Mouse (Mus musculus) left cerebral cortex, postnatal 25 days (tissue): Measurements from ENCODE around the gene Kcnj12. TPM values are rescaled to one million over a fixed set of nuclear protein-coding genes. Genes with fewer than 3 reads are reported as not detected.

ENCODE experiments used
- DNase-seq, 2 experiments: peaks; one replicate each; pipeline ENCODE4 v3.0.0; 2022; ENCODE audit warnings: low spot score in 2 of 2, mixed read lengths in 1 of 2
- intact Hi-C: fragments of 180-260 bp; cut with DNase I; formaldehyde crosslinking; loops from one replicate; pipeline ENCODE4 v1.15.1; 2025
- total RNA-seq, 2 experiments: library from RNA; stranded (reverse); gene quantifications; 2 replicates each; pipeline ENCODE4 v1.2.3; 2021

The Kcnj12 gene
- total RNA-seq, 2 experiments from 2014 or later, result 17.4 to 19.6 TPM

GRCm38 (mm10) chr11:61043055-61043992, 21.0 kb downstream of the Kcnj12 start:
- intact Hi-C loops, result loop anchor here (1.0 to 5.0 kb wide), 4 partner anchors 49 to 579 kb away; no protein-coding TSS in a partner anchor
- DNase-seq, result no peak

GRCm38 (mm10) chr11:61044741-61045140, 22.4 kb downstream of the Kcnj12 start:
- DNase-seq, result no peak
- intact Hi-C loops, result loop anchor here (5.0 kb wide), 2 partner anchors 48 to 578 kb away; no protein-coding TSS in a partner anchor

- DNase-seq, result no peak
- intact Hi-C loops, result no loop called here
Observed at GRCm38 (mm10) chr11:61047441-61047840, 25.1 kb downstream of the Kcnj12 start.

GRCm38 (mm10) chr11:61051151-61051550, 28.8 kb downstream of the Kcnj12 start:
- intact Hi-C loops, result no loop called here

GRCm38 (mm10) chr11:61056871-61057270, 34.5 kb downstream of the Kcnj12 start:
- intact Hi-C loops, result no loop called here
- no peak for DNase-seq

More at GRCm38 (mm10) chr11:61051151-61051550, 28.8 kb downstream of the Kcnj12 start:
- DNase-seq, result no peak

- intact Hi-C loops, result no loop called here
- no peak for DNase-seq
Observed at GRCm38 (mm10) chr11:61059691-61060457, 37.5 kb downstream of the Kcnj12 start.

- no peak for DNase-seq
- intact Hi-C loops, result no loop called here
Observed at GRCm38 (mm10) chr11:61060634-61061033, 38.3 kb downstream of the Kcnj12 start.

- intact Hi-C loops, result loop anchor here (1.0 kb wide), 1 partner anchor 22 kb away; no protein-coding TSS in a partner anchor
- peak in 1 of 2 experiments; percentile 69 for DNase-seq
Observed at GRCm38 (mm10) chr11:61062548-61063461, 40.4 kb downstream of the Kcnj12 start.

GRCm38 (mm10) chr11:61063503-61063902, 41.1 kb downstream of the Kcnj12 start:
- intact Hi-C loops, result loop anchor here (1.0 kb wide), 1 partner anchor 22 kb away; no protein-coding TSS in a partner anchor
- peak; percentile 37 to 93 for DNase-seq

- intact Hi-C loops, result no loop called here
- DNase-seq, result no peak
Observed at GRCm38 (mm10) chr11:61065620-61066019, 43.3 kb downstream of the Kcnj12 start.

- intact Hi-C loops, result no loop called here
- no peak for DNase-seq
Observed at GRCm38 (mm10) chr11:61067133-61067835, 44.9 kb downstream of the Kcnj12 start.

GRCm38 (mm10) chr11:61068866-61069265, 46.5 kb downstream of the Kcnj12 start:
- peak; percentile 66 to 92 for DNase-seq
- intact Hi-C loops, result no loop called here

- intact Hi-C loops, result no loop called here
Observed at GRCm38 (mm10) chr11:61069645-61070044, 47.3 kb downstream of the Kcnj12 start.

GRCm38 (mm10) chr11:61074646-61075317, 52.4 kb downstream of the Kcnj12 start:
- no peak for DNase-seq
- intact Hi-C loops, result no loop called here

More at GRCm38 (mm10) chr11:61069645-61070044, 47.3 kb downstream of the Kcnj12 start:
- no peak for DNase-seq

GRCm38 (mm10) chr11:61075361-61076326, 53.3 kb downstream of the Kcnj12 start:
- intact Hi-C loops, result no loop called here
- no peak for DNase-seq

- DNase-seq, result no peak
- intact Hi-C loops, result no loop called here
Observed at GRCm38 (mm10) chr11:61081624-61082023, 59.3 kb downstream of the Kcnj12 start.

- intact Hi-C loops, result loop anchor here (2.0 to 10.0 kb wide), 3 partner anchors 48 to 255 kb away; partner anchors contain the start of gene Dhrs7b
- no peak for DNase-seq
Observed at GRCm38 (mm10) chr11:61090195-61090594, 67.8 kb downstream of the Kcnj12 start.
